Mouse (Mus musculus): ENCODE measurements at regions not wholly inside any gene's neighbourhood (a gene's known extent, or its start where the extent isn't known, plus 50 kb on each side); places are given as distances from the start of the nearest gene placed in this dataset.
"Not testable (repeated sequence)": the region's sequence is repeated elsewhere in the genome, so short reads cannot be mapped to it uniquely, and the experiment has no call there.

GRCm38 (mm10) chrX:12294941-12295340 is 134.8 kb upstream of the Bcor start:
- no peak for DNase-seq

GRCm38 (mm10) chrX:12296264-12297053 is 136.3 kb upstream of the Bcor start:
- DNase-seq = no peak

GRCm38 (mm10) chrX:12298609-12299008 is 138.5 kb upstream of the Bcor start:
- no peak for DNase-seq

GRCm38 (mm10) chrX:12299236-12299635 is 139.1 kb upstream of the Bcor start:
- no peak for DNase-seq

GRCm38 (mm10) chrX:12304678-12305077 is 144.5 kb upstream of the Bcor start:
- DNase-seq = no peak

DNA sequence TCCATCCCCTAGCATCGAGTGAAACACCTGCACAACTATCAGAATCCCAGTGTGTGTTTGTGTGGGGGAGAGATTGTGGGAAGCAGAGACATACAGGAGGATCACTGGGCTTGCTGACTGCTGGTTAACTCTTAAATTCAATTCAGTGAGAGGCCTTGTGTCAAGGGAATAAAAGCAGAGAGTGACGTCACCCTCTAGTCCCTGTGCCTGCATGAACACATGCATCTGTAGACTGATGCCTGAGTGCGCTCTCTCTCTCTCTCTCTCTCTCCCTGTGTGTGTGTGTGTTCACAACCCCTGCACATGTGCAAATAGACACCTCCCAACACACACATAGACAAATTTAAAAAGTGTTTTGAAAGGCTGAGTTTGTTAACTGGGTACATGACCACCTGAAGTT is 146.8 kb upstream of the Bcor start:
- DNase-seq = no peak

GRCm38 (mm10) chrX:12312534-12312933 is 152.4 kb upstream of the Bcor start:
- DNase-seq = peak; percentile 16 to 20

- DNase-seq = no peak
These were observed 155.5 kb upstream of the Bcor start for GRCm38 (mm10) chrX:12315658-12316057.

- DNase-seq = not testable (repeated sequence)
These were observed 157.3 kb upstream of the Bcor start for GRCm38 (mm10) chrX:12317488-12317887.

- DNase-seq = no peak
These were observed 158.9 kb upstream of the Bcor start for GRCm38 (mm10) chrX:12318848-12319651.

DNA sequence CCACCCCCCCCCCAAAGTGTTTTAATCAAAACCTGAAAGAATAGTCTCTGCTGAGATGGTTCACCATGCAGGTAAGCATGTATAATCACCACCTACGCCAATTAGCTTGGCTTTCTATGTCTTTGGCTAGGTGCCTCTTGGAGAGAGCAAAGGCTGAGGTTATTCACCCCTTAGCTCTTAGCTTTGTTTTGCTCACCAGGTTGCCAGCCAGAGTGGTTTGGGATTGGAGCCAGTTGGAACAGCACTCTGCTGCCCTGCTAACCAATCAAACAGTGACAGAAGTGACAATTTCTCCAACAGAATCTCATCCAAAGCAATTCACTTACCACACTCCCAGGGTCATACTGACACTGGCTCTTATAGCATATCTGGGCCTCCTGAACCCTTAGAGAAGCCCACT is 162.3 kb upstream of the Bcor start:
- peak; percentile 24 to 33 for DNase-seq

GRCm38 (mm10) chrX:12323268-12323667 is 163.1 kb upstream of the Bcor start:
- no peak for DNase-seq

GRCm38 (mm10) chrX:12323812-12324211 is 163.7 kb upstream of the Bcor start:
- no peak for DNase-seq

GRCm38 (mm10) chrX:12327464-12327863 is 167.3 kb upstream of the Bcor start:
- no peak for DNase-seq

GRCm38 (mm10) chrX:12340561-12340960 is 180.4 kb upstream of the Bcor start:
- no peak for DNase-seq

DNA sequence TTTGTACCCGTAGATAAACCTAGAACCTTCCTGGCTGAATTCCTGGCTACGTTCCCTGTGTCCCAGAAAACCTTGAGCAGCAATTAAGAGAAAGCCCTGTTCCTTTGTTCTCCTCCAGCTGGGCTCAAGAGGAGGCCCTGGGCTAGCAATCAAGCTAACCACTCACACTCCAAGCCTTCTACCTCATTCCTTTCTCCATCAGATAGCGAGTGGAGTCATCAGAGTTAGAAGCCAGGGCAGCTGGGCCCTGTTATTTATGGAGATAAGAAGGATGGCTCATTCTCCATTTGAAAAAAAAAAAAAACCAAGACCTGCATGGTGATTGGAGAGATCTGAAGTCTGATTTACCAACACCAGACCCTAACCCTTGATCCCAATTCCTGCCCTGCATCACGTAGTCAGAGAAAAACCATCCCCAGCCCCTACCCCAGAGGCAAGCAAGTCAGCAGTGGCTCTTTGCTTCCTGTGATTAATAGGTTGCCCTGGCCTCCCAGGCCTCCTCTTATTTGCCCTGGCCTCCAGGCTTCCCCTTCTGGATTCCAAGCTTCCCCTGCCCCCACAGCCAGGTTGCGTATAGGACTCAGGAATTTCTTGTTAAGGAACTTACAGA is 181.3 kb upstream of the Bcor start:
- DNase-seq = no peak

GRCm38 (mm10) chrX:12344805-12345555 is 184.8 kb upstream of the Bcor start:
- no peak for DNase-seq

- no peak for DNase-seq
These were observed 186.7 kb upstream of the Bcor start for GRCm38 (mm10) chrX:12346856-12347255.

- DNase-seq = no peak
These were observed 188.0 kb upstream of the Bcor start for GRCm38 (mm10) chrX:12348117-12348516.

- no peak for DNase-seq
These were observed 194.7 kb upstream of the Bcor start for GRCm38 (mm10) chrX:12354875-12355274.

DNA sequence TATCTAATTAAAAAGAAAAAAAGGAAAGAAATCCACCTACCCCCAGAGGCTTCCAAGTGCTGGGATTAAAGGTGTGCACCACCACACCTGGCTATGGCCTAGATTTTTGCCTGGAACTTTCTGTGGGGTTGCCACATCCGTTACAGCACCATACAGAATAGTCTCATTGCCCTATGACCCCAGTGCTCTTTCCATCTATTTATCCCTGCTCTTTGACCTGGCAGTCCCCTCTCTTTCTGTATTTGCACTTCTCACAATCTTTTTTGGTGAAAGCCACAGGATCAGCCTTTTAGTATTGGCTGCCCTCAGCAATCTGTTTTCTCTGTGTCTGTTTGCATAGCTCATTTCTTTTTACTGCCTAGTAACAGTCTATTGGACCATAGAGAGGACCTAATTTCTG is 197.9 kb upstream of the Bcor start:
- no peak for DNase-seq

DNA sequence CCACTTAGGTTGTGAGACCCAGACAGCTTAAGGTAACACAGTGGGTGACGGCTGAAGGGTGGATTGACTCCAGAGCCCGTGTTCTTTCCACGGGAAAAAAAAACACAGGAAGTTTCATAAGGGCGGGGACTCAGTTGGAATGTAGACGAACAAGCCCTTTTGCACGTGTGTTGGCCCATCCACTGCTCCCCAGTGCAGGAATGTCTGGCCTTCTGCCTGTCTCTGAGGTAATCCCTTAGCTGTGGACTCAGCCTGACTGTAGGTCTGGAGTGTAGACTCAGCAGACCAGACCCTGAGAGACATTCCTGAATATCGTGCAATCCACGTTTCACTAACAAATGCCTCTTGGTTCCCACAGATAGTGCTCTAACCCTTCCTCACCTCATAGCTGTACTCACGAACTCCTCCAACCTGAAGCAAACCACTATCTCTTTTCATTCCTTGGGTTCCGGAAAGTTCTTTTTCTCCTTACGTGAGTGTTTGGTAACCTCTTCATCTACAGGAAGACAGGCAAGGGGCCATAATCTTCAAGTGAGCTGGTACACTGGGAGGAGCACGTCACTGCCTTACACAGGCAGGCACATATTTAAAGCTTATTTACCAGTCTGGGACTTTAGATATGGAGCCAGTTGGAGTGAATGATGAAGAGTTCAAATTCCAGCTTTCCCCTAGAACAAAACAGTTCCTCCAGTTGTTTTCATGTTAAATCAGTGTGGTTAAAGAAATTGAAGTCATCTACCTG is 205.6 kb upstream of the Bcor start:
- peak; percentile 64 for DNase-seq
